Mouse (Mus musculus) embryonic facial prominence, embryonic 13.5 days (tissue): ENCODE data around the gene Arid3b. TPM values are rescaled to one million over a fixed set of nuclear protein-coding genes. Genes with fewer than 3 reads are reported as not detected.

Experiments used
- ATAC-seq: fragments of 200-750 bp; cut with Nextera tagmentation; 2 replicates; pipeline ENCODE4 v1.8.0; 2017; ENCODE audit warnings: low read depth; ENCODE audit not compliant: insufficient number of reproducible peaks, insufficient read depth, low FRiP score, low TSS enrichment
- H3K27ac ChIP-seq: fragments of 300-500 bp; sonication (generic); 2 replicates; pipeline ENCODE4 v1.5.1; 2015; ENCODE audit warnings: moderate library complexity, mild to moderate bottlenecking, inconsistent platforms
- H3K27me3 ChIP-seq: fragments of 300-500 bp; sonication (generic); 2 replicates; pipeline ENCODE4 v1.6.1; 2015; ENCODE audit warnings: mild to moderate bottlenecking, inconsistent platforms
- H3K36me3 ChIP-seq: fragments of 300-500 bp; sonication (generic); 2 replicates; pipeline ENCODE4 v1.6.1; 2015; ENCODE audit warnings: mild to moderate bottlenecking, inconsistent platforms
- H3K4me1 ChIP-seq: fragments of 300-500 bp; sonication (generic); 2 replicates; pipeline ENCODE4 v1.6.1; 2015; ENCODE audit warnings: inconsistent platforms
- H3K4me2 ChIP-seq: fragments of 300-500 bp; sonication (generic); 2 replicates; pipeline ENCODE4 v1.6.1; 2015; ENCODE audit warnings: moderate library complexity, mild to moderate bottlenecking, inconsistent platforms
- H3K4me3 ChIP-seq: fragments of 300-500 bp; sonication (generic); 2 replicates; pipeline ENCODE4 v1.5.1; 2015; ENCODE audit warnings: mild to moderate bottlenecking, inconsistent platforms
- H3K9ac ChIP-seq: fragments of 300-500 bp; sonication (generic); 2 replicates; pipeline ENCODE4 v1.6.1; 2015; ENCODE audit warnings: mild to moderate bottlenecking, inconsistent platforms
- H3K9me3 ChIP-seq: fragments of 300-500 bp; sonication (generic); 2 replicates; pipeline ENCODE4 v1.6.1; 2016; ENCODE audit warnings: inconsistent platforms
- WGBS: fragments of 180-500 bp; shearing (Covaris S2); methylation state at CpG from one replicate; pipeline ENCODE4 v1.1.7; 2015; ENCODE audit warnings: mixed read lengths; 5-methylcytosine and 5-hydroxymethylcytosine counted together
- polyA plus RNA-seq: library from polyadenylated mRNA; unstranded; fragments of >200 nt; fragmentation: Nextera tagmentation; extraction: Ambion mirVana; gene quantifications from 2 replicates; pipeline ENCODE4 v1.2.1, GENCODE M21; 2015

The Arid3b gene
- polyA plus RNA-seq, 1 experiment from 2014 or later: 6.7 TPM

DNA sequence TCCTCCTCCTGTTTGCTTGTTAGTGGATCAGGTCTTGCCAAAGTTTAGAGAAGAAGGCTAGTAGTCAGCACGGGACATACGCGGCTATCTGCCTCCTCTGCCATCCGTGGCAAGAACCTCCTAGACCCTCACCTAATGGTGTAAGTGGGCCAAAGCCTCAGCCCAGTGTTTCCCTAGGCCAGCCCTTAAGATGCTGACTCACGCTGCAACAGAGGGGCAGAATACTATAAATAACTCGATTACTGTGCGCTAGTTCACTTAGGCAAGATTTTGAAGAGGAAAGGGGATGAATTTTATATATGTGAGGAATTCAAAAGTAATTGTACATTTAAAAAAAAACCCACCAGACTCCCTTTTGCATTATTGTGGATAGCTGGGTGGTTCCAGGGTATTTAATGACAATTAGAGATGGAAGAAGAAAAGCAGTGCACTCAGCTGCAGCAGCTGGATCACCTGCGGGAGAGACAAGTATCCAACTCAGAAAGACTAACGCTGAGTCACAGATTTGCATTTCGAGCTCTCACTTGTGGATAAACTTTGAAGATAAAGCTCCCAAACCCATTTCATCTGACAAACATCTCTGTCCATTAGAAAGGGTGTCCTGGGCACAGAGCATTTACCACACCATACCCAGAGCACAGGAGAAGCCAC is 31.4 kb downstream of the Arid3b start:
- Histone ChIP-seq H3K27me3 (no peaks in the 10 kb centered on the region), H3K36me3 (peaks cover 14% of the 10 kb centered on the region; the same call in 1 of the 2 replicates), H3K9me3 (no peaks in the 10 kb centered on the region), H3K4me3 (no peak overlapping the region), H3K4me1 (peaks cover 12% of the 10 kb centered on the region), H3K27ac (no peak overlapping the region), H3K4me2 (no peak overlapping the region), H3K9ac (no peak overlapping the region)
- 82% methylated on average over 10 of the region's 10 CpGs for WGBS
- no peak for ATAC-seq

DNA sequence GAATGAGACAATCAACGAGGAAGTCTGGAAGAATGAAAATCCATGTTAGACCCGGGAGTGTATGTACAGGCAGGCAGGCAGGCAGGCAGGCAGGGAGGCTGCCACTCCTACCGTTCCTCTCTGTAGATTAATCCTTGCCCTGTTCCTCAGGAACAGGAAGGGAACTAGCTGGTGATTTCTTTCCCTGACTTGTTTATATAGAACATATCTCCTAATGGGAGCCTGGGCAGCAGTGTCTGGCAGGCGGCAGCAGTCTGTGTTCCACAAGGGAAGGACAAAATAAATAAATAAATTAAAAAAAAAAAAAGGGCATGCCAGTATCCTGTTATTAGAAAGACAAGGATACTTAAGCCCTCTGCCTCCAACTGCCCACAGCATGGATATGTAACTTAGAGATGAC is 32.8 kb downstream of the Arid3b start:
- no peak overlapping the region for H3K27ac ChIP-seq
- H3K4me2 ChIP-seq: no peak overlapping the region
- peaks cover 12% of the 10 kb centered on the region for H3K4me1 ChIP-seq
- 21% methylated on average over 4 of the region's 4 CpGs for WGBS
- no peak for ATAC-seq
- no peak overlapping the region for H3K4me3 ChIP-seq
- peaks cover 9% of the 10 kb centered on the region; the same call in 1 of the 2 replicates for H3K36me3 ChIP-seq
- no peaks in the 10 kb centered on the region for H3K27me3 ChIP-seq
- no peak overlapping the region for H3K9ac ChIP-seq
- H3K9me3 ChIP-seq: no peaks in the 10 kb centered on the region

DNA sequence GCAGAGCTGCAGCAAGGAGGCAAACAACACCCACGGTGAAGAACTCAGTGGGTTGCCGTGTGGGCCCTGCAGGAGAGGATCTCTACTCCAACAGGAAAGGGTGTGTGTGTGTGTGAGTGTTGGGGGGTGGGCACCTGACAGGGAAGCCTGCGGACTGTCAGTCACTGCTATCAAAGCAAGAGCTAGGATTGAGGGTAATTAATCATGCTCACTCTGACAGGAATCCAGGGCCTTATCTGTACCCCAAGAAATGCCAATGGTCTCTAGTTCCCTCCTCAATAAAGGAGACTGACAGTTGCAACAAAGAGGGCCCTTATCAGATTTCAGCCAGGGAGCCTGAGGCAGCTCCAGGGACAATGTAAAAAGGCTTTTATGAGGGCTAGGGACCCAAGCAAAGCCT is 33.5 kb downstream of the Arid3b start:
- H3K4me1 ChIP-seq: peaks cover 12% of the 10 kb centered on the region
- H3K36me3 ChIP-seq: peaks cover 13% of the 10 kb centered on the region
- no peak overlapping the region for H3K9ac ChIP-seq
- no peak for ATAC-seq
- no peak overlapping the region for H3K27ac ChIP-seq
- WGBS: 18% methylated on average over 3 of the region's 3 CpGs
- H3K4me3 ChIP-seq: no peak overlapping the region
- H3K4me2 ChIP-seq: no peak overlapping the region
- H3K9me3 ChIP-seq: no peaks in the 10 kb centered on the region
- H3K27me3 ChIP-seq: no peaks in the 10 kb centered on the region

DNA sequence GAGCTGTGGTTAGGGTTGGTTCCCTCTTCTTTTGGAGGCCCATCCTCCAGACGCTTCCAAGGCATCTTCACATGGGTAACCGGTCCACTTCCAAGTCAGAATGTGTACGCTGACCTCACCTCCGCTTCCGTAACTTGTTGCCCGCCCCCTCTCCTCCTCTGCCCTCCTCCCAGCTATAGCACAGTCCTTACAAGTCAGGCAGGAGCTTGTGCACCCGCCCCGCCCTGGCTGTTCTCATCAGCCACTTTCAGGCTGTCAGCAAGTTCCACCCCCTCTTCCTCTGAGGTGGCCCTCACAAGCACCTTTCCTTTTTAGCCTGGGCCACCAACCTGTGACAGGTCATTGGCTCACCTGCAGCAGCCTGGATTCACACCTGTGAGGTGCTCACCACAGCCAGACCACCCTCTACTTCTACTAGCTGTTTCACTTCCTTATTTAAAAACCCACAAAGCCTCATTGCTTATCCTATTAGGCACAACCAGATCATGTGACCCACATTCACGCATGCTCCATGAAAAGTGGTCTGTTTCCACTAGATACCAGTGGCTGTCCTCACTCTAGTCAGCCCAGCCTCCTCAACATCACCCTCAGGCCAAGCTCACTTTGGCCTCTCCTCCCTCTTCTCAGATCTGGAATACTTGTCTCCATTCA is 36.1 kb downstream of the Arid3b start:
- no peak overlapping the region for H3K27ac ChIP-seq
- H3K27me3 ChIP-seq: no peaks in the 10 kb centered on the region
- no peak for ATAC-seq
- peaks cover 34% of the 10 kb centered on the region for H3K36me3 ChIP-seq
- H3K4me2 ChIP-seq: no peak overlapping the region
- no peak overlapping the region for H3K9ac ChIP-seq
- no peak overlapping the region for H3K4me3 ChIP-seq
- H3K4me1 ChIP-seq: peaks cover 12% of the 10 kb centered on the region
- WGBS: 84% methylated on average over 9 of the region's 9 CpGs
- no peaks in the 10 kb centered on the region for H3K9me3 ChIP-seq

DNA sequence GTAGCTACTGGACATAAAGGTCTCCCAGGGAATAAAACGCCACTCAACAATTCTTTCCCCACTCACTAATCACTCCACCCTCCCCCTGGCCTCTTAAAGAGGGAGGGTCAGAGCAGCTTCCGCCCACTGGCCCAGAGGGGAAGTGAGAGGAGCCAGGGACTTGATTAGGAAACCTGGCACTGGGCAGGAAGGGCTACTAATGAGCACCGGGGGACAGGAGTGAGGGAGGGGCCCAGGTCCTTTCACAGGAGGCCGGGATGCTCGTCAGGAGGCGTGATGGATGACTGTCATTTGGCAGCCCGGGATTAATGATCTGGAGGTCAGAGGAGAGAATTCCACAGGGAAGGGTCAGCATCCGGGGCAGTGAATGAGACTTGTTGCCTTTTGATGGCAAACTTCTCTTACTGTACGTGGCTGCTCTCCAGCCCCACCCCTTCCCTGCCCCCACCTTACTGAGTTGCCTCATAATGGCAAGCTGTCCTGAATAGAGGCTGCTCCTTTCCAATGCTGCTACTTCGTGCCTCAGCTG is 37.8 kb downstream of the Arid3b start:
- no peak overlapping the region for H3K9ac ChIP-seq
- peaks cover 43% of the 10 kb centered on the region for H3K36me3 ChIP-seq

DNA sequence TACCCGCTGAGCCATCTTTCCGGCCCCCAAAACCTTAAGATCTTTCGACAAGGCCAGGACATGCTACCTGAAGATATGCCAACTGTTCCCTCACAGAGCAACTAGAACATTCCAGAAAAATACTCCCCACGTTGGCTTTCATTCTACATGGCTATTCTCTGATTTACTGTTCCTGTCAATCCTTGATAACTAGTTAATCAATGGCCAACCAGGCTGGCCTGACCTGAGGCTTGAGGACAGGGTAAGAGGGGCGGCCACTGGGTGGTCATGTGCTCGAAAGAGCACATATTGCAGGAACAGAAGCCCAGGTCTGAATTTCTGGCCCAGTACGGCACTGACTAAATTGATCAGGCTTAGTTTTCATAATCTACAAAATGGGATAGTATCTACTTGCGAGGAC is 39.1 kb downstream of the Arid3b start:
- no peak overlapping the region for H3K27ac ChIP-seq
- no peaks in the 10 kb centered on the region for H3K4me1 ChIP-seq
- H3K9me3 ChIP-seq: no peaks in the 10 kb centered on the region
- no peak for ATAC-seq
- H3K36me3 ChIP-seq: peaks cover 49% of the 10 kb centered on the region
- no peak overlapping the region for H3K4me3 ChIP-seq
- H3K4me2 ChIP-seq: no peak overlapping the region
- H3K27me3 ChIP-seq: no peaks in the 10 kb centered on the region
- H3K9ac ChIP-seq: no peak overlapping the region
- WGBS: 92% methylated on average over 8 of the region's 8 CpGs

More for the DNA sequence above, 37.8 kb downstream of the Arid3b start:
- Histone ChIP-seq H3K27ac (no peak overlapping the region), H3K9me3 (no peaks in the 10 kb centered on the region), H3K4me3 (no peak overlapping the region), H3K4me1 (peaks cover 11% of the 10 kb centered on the region), H3K4me2 (no peak overlapping the region), H3K27me3 (no peaks in the 10 kb centered on the region)
- no peak for ATAC-seq
- 19% methylated on average over 10 of the region's 10 CpGs for WGBS

DNA sequence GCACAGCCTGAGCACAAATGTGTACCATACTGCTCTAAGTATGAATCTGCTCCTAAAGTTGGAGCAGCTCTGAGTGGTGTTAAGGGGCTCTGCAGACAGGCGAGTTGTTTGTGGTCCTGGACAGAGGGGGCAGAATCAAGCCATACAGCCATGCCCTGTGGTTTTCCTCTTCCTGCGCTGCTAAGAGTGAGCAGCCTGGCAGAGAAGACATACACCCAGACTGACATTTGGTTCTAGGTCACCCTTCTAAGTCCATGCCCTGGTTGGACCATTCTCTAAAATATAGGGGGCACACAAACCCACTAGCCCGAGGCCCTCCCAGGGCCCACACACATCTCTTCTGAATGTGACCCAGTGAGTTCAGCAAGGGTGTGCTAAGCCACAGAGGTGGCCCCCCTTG is 46.9 kb downstream of the Arid3b start:
- Histone ChIP-seq H3K4me3 (no peak overlapping the region), H3K36me3 (peaks cover 30% of the 10 kb centered on the region)
- WGBS: 83% methylated on average over 3 of the region's 3 CpGs

DNA sequence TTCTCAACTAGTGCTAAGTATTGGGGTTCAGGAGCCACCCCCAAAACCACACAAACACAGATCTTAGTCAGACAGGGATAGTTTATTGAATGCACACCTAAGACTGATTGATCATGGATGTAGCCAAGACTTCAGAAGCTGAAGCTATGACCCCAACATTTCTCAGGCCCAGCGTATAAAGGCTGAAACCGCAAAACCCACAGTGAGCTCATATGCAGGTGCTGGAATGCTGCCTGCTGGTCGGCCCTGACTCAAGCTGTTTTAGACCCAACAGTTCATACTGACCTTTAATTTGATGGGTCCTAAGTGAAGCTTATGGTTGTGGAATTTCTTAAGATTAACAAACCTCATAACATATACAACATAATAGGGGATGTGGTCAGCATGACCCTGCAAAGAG is 53.9 kb downstream of the Arid3b start:
- no peaks in the 10 kb centered on the region for H3K36me3 ChIP-seq
- no peak overlapping the region for H3K4me3 ChIP-seq
- H3K4me2 ChIP-seq: no peak overlapping the region
- no peak overlapping the region for H3K9ac ChIP-seq
- WGBS: 85% methylated on average over 3 of the region's 3 CpGs
- H3K27me3 ChIP-seq: no peaks in the 10 kb centered on the region
- H3K27ac ChIP-seq: no peak overlapping the region
- ATAC-seq: no peak
- H3K4me1 ChIP-seq: no peaks in the 10 kb centered on the region
- H3K9me3 ChIP-seq: no peaks in the 10 kb centered on the region

More for the DNA sequence above, 46.9 kb downstream of the Arid3b start:
- no peak for ATAC-seq
- H3K9ac ChIP-seq: no peak overlapping the region
- H3K27ac ChIP-seq: no peak overlapping the region
- no peak overlapping the region for H3K4me2 ChIP-seq
- no peaks in the 10 kb centered on the region for H3K4me1 ChIP-seq
- no peaks in the 10 kb centered on the region for H3K9me3 ChIP-seq
- H3K27me3 ChIP-seq: no peaks in the 10 kb centered on the region

DNA sequence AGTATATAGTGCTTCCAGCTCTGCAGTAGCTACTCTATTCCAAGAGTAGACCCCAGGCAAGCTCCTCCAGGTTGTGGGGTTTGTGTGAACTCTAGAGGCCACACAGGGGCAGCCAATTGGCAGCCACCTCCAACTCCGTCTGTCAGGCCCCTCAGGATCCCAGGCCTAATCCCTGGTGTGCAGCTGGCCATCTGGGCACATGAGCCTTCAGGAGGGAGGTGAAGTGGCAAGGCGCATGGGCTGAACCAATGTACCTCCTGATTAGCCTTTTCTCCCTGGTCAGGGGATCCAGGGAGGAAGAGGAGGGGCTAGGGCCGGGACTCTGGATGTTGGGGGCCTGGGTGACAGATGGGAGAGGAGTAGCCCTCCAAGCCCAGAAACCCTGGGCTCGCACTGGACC is 60.9 kb downstream of the Arid3b start:
- H3K4me1 ChIP-seq: no peaks in the 10 kb centered on the region
- WGBS: 60% methylated on average over 4 of the region's 4 CpGs
- no peaks in the 10 kb centered on the region for H3K36me3 ChIP-seq
- no peak overlapping the region for H3K27ac ChIP-seq
- no peak for ATAC-seq
- H3K9ac ChIP-seq: no peak overlapping the region
- H3K4me3 ChIP-seq: no peak overlapping the region
- H3K9me3 ChIP-seq: no peaks in the 10 kb centered on the region
- no peak overlapping the region for H3K4me2 ChIP-seq
- H3K27me3 ChIP-seq: no peaks in the 10 kb centered on the region

DNA sequence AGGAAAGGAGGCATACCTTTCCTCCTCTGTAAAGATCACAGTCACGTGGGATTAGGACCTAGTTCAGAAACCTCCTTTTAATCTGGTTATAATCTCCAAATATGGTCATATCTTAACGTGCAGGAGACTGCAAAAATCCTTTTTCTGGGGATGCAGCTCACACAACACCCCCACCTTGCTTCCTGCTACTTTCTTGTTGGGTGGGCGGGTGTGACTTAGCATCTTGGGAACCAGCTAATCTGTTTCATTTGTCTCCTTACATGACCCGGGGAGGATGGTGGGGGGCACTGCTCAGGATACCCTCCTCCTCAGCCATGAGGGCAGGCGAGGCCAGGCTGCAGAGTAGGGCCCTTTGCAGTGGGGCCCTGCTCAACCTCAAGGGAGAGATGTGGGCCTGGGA is 61.6 kb downstream of the Arid3b start:
- Histone ChIP-seq H3K9me3 (no peaks in the 10 kb centered on the region), H3K36me3 (no peaks in the 10 kb centered on the region), H3K4me1 (no peaks in the 10 kb centered on the region), H3K27ac (no peak overlapping the region), H3K4me3 (no peak overlapping the region), H3K27me3 (no peaks in the 10 kb centered on the region), H3K9ac (no peak overlapping the region), H3K4me2 (no peak overlapping the region)
- WGBS: 68% methylated on average over 5 of the region's 5 CpGs
- ATAC-seq: no peak

DNA sequence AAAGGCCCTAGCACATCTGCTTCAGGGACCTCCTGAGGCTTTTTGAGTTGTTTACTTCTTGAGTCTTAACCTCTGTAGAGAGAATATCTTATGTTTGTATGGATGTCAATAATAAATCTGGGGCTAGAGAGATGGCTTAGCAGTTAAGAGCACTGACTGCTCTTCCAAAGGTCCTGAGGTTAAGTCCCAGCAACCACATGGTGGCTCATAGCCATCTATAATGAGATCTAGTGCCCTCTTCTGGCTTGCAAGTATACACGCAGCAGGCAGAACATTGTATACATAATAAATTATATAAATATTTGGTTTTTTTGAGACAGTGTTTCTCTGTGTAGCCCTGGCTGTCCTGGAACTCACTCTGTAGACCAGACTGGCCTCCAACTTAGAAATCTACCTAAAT is 62.4 kb downstream of the Arid3b start:
- WGBS: 29% methylated on average over 1 of the region's 1 CpGs
- Histone ChIP-seq H3K9ac (no peak overlapping the region), H3K27me3 (no peaks in the 10 kb centered on the region), H3K4me1 (no peaks in the 10 kb centered on the region), H3K4me3 (no peak overlapping the region), H3K9me3 (no peaks in the 10 kb centered on the region), H3K4me2 (no peak overlapping the region), H3K36me3 (no peaks in the 10 kb centered on the region), H3K27ac (no peak overlapping the region)
- ATAC-seq: no peak

DNA sequence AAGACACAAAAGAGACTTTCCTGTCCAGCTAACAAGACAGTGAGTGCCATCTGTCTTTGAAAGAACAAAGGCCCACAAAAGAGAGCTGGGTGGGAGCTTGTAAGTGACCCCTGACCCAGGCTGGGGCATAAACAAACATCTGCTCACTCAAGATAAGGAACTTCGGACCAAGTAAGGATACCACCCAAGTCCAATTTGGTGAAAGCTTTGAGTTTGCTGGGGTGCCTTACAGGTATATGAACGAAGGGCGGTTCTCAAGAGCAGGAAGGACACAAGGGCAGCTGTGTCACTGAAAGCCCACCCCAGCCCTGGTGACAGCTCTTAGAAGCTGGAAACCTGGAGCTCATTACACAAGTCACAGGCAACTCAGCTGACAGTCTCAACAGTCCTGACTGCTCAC is 62.8 kb downstream of the Arid3b start:
- WGBS: 80% methylated on average over 3 of the region's 3 CpGs
- Histone ChIP-seq H3K27ac (no peak overlapping the region), H3K9me3 (no peaks in the 10 kb centered on the region), H3K4me3 (no peak overlapping the region), H3K4me2 (no peak overlapping the region), H3K36me3 (no peaks in the 10 kb centered on the region), H3K27me3 (no peaks in the 10 kb centered on the region), H3K4me1 (no peaks in the 10 kb centered on the region), H3K9ac (no peak overlapping the region)
- ATAC-seq: no peak
